Mouse (Mus musculus) skeletal muscle tissue, adult 2 months (tissue): ENCODE measurements around the gene Ccdc187.

Source experiments
- DNase-seq: peaks from one replicate; pipeline ENCODE4 v3.0.0-alpha.2; 2012; ENCODE audit warnings: low read depth, low spot score

Gene Ccdc187

DNA sequence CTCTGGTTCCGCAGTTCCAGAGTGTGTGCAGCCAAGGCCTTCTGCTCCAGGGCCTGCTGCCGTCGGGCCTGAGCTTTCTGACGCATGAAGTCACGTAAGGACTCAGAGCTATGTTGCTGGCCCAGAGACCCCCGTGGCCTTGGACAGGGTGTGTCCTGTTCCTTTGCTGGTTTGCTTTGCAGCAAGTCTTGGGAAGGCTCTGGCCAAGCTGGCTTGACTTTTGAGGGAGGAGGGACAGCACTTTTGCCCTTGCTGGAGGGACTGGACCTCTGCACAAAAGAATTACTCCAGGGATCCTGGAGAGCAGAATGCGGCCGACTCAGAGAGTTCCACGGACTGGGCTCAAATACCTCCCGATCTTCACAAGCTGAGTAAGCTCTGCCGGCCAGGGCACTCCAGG is 13.8 kb downstream of the Ccdc187 start:
- peak; percentile 22 for DNase-seq

DNA sequence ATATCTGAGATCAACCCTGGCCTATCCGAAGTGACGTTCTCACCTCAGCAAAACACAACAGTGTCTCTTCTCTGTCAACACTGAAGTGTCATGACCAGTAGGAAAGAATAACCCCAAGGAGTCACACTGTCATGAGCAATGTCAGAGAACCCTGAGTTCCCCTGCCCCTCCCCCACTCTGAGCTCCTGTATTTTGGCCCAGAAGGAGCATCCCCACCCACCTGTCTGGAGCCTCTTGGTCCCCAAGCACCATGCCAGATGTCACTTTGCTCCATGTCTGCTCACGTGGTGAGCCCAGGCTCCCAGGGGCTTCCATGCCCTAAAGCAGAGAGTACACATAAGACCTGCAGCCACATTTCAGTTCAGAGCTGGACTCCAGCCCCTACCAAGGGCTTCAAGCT is 14.6 kb downstream of the Ccdc187 start:
- DNase-seq: no peak

DNA sequence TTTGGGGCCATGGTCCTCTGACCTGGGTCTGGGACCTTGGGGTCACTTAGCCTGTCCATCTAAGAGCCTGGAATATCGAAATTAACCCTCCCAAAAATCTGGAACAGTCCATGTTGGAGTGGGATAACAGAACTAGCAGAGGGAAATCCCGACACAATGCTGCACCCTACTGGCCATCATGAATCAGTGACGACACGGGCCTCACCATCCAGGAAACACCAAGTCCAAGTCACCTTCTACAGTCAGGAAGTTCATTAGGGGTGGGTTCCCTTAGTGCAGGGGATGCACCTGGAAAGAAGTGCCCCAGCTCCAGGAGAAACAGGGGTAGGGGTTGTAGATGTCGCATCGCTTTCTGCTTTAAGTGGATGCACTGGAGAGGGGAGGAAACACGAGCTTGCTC is 20.7 kb downstream of the Ccdc187 start:
- peak; percentile 21 for DNase-seq

DNA sequence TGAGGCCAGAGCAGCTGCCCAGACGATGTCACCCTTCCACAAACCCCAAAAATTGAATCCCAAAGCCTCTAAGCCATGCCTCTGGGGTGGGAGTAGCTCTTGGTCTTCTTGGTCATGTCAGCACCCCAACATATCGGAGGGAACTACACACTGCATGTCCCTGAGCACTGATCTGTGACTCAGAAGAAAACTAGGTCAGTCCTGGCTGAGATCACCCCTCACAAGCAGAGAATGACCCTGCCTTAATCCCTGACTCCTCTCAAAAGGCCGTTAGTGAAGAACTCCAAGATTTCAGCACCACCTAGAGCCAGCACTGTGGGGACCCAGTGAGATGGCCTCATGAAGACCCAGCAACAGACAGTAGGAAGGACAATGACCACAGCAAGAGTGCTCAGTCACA is 26.1 kb downstream of the Ccdc187 start:
- peak; percentile 7 for DNase-seq

DNA sequence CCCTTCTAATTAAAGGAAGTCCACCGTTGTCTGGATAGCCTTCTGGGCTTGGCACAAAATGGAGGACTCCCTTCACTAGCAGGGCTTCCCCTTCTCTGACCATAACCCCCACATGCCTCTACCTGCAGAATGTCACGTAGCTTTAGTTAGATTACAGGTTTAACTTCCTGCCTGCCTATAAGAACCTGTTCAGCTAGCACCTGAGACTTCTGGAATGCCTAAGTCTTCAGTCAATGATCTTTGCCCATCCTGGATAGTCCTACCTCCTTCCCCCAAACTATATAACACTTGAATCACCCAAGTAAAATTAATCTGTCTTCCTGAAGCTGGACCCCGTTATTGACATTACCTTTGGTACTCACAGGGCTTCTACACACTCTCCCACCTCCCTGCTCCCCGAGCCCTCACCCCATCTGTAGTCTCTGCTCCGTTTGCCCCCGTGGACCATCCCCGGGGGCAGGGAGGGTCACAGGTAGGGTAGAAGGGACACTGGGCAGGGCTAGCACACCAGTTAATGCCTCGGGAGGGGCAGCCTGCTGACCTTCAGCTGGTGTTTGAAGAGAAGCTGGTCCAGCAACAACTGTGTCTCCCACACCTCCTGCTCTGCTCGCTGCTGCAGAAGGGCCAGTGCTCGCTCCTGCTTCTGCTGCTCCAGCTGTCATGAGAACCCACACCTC is 28.2 kb downstream of the Ccdc187 start:
- no peak for DNase-seq

DNA sequence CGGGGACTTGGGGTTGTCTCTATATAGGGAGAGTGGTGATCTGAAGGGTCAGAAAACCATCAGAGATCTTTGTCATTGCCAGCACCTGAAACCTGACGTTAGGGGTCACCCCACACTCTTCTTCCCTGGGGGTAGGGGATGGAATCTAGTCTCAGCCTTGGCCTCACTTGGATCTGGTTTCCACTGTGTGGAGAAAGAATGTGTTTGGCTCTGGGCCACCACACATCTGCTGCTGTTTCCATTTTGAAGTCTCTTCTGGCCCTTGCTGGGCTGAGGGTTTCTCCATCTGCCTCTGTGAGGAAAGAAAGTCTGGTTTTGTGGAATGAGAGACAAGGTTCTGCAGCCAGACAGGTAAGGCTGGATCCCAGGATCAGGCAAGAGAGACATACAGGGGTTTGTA is 29.3 kb downstream of the Ccdc187 start:
- no peak for DNase-seq

DNA sequence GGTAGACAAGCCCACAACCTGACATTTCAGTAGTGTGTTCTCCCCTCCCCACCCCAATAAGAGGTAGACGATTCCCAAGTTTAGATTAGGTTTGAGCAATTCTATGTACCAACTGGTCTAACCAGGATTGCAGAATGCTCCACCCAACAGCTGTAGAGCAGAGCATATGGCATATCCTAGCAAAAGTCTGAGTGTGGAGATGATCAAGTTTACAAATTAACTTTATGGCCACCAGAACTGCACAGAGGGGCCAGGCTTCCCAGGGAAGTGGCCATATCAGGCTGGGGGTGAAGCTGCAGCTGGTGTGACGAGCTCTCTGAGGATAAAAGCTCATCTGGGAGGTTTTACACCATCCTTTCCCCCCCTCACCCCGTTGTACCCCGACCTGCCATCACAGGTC is 29.7 kb downstream of the Ccdc187 start:
- no peak for DNase-seq

DNA sequence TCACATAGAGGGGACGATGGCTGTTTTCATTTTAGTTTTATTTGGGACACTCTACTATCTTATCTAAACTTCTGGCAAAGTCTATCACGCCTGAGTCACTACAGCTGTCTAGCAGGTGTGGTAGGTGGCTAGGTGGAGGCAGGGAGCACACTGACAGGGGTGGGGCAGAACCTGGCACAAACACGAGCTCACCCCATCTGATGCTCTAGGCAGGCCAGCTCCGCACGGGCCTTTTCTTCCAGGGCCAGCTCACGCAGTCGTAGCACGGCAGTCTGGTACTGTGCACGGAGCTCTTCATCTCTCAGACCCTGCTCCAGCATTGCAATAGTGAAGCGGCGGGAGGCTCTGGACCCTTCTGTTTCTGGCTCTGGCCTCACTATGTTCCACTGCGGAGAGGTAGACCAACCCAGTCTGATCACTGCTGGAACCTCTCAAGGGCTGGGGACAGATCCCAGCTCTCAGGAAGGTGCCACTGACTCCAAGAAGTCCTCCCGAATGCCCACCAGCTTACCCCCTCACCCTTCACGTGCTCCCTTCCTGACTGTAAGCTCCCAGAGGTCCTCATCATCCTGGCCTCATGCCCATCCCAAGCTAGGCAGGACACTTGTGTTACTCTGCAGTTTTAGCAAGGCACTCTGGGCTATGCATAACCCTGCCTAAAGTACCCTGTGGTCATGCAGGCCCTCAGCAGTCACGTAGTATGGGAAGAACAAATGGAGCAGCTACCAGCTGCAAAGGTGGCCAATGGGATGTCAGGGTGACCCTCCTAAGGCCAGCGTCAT is 36.9 kb downstream of the Ccdc187 start:
- no peak for DNase-seq

DNA sequence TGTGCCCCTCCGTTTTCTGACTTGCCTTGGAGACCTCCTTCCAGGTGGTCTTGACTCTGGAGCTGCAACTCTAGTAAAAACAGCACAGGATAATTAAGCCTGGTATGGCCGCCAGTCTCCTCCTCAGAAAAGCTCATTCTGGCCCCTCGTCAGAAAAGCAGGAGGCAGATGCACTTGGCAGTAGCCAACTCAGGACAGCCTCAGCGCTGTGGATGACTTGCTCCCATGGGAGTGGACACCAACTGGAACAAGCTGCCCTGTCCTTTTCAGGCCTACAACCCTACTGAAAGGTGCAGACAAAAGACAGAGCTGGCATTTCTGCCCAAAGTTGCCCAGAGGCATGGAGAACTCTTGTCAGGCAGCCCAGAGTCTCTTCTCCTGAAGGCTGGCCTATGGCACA is 39.5 kb downstream of the Ccdc187 start:
- DNase-seq: no peak

DNA sequence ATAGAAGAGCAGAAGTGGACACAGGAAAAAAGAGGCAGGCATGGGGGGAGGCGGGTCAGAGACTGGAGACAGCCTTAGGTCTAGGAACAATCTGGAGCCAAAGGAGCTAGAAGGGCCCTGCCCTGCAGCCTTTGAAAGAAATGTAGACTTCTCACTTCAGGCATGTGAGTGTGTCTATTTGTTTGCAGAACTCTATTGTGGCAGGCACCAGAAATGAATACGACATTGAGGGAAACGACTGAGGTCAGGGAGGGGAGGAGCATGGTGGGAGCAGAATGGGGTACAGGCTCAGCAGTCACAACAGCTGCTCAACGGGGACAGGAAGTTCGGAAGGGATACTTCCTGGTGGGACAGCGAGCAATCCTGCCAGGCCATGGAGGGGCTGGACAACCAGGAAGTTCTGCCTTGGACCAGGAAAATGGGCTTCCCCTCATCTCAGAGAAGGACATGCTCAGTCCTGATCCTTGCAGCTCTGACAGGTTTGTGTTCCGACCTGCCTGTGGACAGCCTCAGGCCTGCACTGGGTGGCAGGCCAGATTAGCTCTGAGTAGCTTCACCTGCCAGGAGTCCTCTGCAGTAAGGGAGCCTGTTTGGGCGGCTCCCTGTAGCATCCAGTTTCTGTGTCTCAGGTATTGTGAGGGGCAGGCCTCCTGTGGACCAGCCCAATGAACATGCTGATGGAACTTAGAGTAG is 41.7 kb downstream of the Ccdc187 start:
- no peak for DNase-seq

DNA sequence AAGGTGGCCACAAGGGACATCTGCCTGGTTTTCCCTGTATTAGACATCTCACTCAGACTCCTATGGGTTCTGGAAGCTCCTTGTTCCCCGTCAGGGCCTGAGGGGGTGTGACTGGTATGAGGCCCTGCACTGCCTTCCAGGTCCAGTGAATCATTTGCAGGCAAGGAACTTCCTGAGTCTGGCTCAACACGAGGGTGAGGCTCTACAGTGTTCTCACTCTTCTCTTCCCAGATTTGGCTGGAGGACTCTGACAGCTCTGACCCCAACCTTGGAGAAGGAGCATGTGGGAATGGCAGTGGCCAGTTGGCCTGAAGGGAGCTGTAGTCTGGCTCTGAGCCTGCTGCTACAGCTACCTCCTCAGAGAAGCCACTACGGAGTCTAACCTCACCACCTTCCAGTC is 46.8 kb downstream of the Ccdc187 start:
- DNase-seq: no peak

DNA sequence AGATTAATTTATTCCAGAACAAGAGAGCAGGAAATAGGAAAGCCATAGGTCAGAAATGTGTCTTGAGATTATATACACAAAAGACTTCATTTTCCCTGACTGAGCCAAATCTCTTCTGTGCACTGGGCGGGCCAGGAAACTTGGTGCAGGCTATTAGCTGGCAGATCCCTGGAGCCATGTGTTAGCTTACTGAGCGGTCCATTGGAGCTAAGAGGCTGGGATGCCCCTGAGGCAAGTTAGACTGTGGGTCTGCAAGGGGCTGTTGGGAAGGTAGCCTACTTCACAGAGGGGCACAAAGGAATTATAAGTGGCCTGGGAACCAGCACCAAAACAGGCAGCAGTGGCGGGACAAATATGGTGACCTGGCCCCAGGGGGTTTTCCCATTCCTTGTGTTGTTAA is 53.5 kb downstream of the Ccdc187 start:
- DNase-seq: no peak

DNA sequence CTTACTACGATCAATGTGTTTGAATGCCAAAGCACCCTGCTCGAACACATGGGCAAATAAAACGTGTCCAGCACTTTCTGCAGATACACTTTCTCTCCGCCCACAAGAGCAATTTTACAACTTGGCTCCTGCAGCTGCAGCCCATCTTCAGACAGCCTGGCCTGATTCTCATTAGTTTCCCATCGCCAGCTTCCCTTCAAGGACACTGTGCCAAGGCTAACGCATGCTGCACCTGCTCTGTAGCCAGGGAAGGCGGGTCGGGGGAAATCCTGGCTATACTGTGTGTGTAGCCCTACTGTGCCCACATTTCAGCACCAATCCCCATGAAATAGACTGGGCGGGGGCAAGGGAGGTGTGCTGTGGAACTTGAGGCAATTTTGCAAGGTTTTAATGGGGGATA is 54.0 kb downstream of the Ccdc187 start:
- no peak for DNase-seq

DNA sequence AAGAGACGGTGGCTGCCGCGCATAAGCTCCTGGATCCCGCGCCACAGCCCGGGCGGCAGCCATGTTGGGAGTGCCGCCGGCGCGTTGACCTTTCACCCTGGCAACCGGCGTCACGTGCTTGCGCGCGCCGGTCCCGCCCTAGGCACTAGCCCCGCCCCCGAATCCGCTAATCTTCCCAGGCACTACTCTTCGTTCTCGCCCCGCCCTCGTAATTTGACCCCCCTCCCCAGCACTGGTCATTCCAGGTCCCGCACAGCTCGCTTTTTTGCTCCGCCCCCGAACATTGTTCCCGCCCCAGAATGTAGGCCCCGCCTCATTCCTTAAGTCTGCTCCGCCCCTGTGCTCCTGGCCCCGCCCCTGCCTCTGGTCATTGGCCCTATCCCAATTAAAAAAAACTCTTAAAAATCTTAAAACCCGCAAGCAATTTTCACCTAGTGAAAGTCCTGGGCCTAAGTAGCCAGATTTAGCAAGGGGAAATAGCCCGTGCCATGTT is 57.0 kb downstream of the Ccdc187 start, which contains the start of gene Qsox2:
Qsox2 (minus strand) TSS at position 236 of the 493 bp plus-strand sequence.
- DNase-seq: peak; percentile 89

DNA sequence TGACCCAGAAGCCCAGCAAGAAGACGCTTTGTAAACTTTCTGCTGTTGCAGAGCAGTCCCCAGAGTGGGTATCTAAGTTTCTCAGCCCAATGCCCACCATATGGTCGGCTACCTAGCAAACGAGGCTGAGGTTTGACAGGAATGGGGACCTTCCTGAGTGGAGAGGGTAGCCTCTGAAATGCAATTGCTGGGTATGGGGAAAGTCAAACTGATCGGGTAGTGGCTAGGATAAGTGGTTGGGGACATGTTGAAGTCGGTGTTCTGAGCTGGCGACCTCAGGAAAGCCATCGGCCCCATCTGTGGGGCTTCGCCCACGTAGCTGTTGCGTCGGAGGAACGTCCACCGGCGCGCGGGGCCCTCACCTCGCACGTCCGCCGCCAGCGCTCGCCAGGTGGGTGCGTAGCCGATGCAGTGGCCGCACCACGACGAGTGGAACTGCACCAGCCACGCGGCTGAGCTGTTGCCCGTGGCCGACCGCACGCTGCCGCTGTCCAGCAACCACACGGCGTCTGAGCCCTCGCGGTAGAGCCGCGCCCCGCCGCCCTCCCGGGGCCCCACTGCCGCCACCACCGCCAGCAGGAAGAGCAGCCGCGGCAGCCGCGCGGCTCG is 57.6 kb downstream of the Ccdc187 start:
- DNase-seq: no peak

DNA sequence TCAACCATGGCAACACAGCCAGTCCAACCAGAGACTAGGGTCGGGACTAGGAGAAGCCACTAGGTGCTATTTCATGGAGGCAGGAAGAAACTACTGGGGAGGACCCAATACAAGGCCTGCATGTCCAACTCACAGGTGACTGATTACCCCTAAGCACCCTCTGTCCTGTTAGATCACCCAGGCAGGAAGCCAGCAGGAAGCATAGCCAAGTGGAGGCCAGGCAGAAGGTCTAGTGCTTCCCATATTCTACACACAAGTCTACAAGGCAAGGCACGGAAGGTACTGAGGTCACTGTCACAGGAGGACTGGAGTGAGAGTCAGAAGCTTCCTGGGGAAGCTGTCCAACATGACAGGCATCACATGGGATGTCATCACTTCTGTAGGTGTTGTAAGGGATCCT is 59.6 kb downstream of the Ccdc187 start:
- no peak for DNase-seq

DNA sequence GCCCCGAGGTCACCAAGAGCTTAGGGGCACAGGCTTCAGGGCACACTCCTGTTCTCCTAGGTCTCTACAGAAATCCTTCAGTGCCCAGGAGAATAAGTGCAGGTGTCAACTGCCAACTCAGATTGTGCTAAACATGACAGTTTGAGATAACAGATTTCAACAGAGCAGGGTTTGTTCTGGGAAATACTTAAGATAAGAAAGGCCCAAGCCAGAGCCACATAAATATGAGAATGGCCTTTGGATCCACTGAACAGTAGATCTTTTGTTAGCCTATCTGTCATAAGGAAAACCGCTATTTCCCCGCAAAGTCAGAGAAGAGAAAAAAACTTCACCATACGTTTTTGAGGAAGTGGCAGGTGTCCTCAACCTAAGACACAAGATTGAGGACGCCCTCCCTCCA is 60.1 kb downstream of the Ccdc187 start:
- DNase-seq: no peak

DNA sequence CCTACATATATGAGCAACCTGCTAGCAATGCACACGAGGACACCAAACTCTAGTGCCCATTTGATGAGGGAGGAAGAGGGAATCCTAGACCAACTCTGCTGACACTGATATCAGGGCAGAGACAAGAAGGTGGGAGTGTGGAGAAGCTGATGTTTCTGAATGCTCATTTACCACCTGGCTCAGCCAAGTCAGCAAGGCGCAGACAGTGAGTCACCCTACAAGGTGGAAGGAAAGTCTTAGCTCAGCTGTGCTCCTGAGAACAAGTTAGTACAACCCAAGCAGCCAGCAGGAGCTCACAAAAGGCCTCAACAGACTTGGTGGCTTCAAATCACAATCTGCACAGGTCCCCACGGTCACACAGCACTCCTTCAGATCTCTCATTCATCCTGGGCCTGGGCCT is 63.0 kb downstream of the Ccdc187 start:
- DNase-seq: no peak

DNA sequence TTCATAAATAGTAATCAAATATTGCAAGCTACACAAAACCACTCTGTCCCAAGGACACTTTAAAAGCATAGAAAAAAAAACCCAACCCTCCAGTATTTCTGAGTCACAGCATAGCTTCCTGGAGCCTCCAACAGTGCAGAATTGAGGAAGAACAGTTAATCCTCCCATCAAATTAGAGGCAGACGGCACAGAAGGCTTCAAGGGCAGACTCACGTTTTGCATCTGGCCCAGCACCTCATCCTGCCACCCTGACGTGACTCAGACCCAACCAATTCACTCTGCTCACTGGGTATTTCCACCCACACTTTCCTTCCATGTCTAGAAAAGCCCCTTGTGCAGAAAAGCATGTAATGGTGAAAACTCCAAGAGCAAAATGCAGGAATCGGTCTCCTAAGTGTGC is 64.1 kb downstream of the Ccdc187 start:
- no peak for DNase-seq

DNA sequence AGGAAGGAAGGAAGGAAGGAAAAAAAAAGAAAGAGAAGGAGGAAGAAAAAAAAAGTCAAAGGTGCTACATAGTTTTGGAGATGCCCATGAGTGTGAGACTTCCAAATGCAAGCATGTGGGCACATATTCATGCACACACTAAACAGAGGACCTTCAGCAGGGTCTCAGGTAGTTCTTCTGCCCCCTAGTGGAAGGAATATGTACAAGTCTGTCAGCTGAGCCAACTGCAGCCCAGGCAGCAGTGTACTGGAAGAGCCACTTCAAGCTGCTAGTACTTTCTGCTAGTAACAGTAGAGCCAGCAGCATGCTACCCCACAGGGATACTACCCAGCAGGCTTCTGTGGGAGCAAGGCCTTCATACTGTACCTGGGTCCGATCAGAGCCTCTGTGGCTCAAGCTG is 66.6 kb downstream of the Ccdc187 start:
- peak; percentile 28 for DNase-seq

DNA sequence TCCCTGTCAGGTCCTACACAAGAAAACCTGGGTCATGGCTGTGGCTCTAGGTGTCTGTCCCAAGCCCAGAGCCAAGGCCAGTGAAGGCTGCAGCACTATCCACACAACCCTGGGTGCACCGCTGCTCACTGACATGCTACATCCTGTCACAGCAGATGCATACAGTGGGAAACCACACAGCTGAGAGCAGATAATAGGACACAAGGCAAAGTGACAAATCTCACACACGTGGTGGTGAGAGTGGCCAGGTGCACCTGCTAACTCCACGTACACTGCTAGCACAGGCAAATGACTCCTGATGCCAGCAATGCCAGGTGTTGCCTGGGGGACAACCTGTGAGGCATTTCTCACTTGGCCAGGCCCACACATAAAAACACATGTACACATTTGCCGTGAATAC is 69.1 kb downstream of the Ccdc187 start:
- DNase-seq: no peak

DNA sequence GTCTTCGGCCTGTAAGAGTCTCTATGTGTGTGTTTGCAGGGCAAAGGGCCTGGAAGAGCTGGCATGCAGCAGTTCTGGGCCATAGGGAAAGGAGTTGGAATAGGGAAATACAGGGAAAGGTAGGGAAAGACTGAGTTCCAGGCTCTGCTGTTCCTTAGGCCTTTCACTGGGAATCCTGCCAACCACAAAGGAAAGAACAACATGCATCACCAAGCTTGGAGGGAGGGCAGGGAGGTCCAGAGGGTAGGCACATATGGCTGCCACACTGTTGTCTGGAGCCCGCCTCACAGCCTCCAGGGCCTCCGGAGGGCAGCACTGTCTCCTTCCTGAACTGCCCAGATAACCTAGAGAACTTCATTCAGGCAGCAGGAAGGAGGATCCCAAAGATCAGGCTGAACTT is 70.4 kb downstream of the Ccdc187 start:
- DNase-seq: no peak
